Mouse (Mus musculus) neural tube, embryonic 12.5 days (tissue): ENCODE results near the gene Pex11b. TPM values are rescaled to one million over a fixed set of nuclear protein-coding genes. Genes with fewer than 3 reads are reported as not detected.
"Not testable (repeated sequence)": the region's sequence is repeated elsewhere in the genome, so short reads cannot be mapped to it uniquely, and the experiment has no call there.

Experiments
- ATAC-seq: fragments of 200-750 bp; cut with Nextera tagmentation; 2 replicates; pipeline ENCODE4 v1.8.0; 2017; ENCODE audit warnings: low read depth, mild to moderate bottlenecking, moderate TSS enrichment, moderate library complexity; ENCODE audit not compliant: low FRiP score
- H3K27ac ChIP-seq: fragments of 300-500 bp; sonication (generic); 2 replicates; pipeline ENCODE4 v1.5.1; 2016
- H3K27me3 ChIP-seq: fragments of 300-500 bp; sonication (generic); replicated peaks from 2 replicates; pipeline ENCODE4 v1.6.1; 2016; ENCODE audit warnings: mild to moderate bottlenecking
- H3K36me3 ChIP-seq: fragments of 300-500 bp; sonication (generic); 2 replicates; pipeline ENCODE4 v1.6.1; 2016; ENCODE audit warnings: mild to moderate bottlenecking
- H3K4me1 ChIP-seq: fragments of 300-500 bp; sonication (generic); 2 replicates; pipeline ENCODE4 v1.6.1; 2016
- H3K4me2 ChIP-seq: fragments of 300-500 bp; sonication (generic); replicated peaks from 2 replicates; pipeline ENCODE4 v1.6.1; 2016; ENCODE audit warnings: mild to moderate bottlenecking
- H3K4me3 ChIP-seq: fragments of 300-500 bp; sonication (generic); 2 replicates; pipeline ENCODE4 v1.5.1; 2016
- H3K9ac ChIP-seq: fragments of 300-500 bp; sonication (generic); 2 replicates; pipeline ENCODE4 v1.6.1; 2016; ENCODE audit warnings: mild to moderate bottlenecking
- H3K9me3 ChIP-seq: fragments of 300-500 bp; sonication (generic); 2 replicates; pipeline ENCODE4 v1.6.1; 2016; ENCODE audit warnings: mild to moderate bottlenecking
- WGBS: fragments of 180-500 bp; shearing (Covaris S2); methylation state at CpG from one replicate; pipeline ENCODE4 v1.1.7; 2016; 5-methylcytosine and 5-hydroxymethylcytosine counted together
- polyA plus RNA-seq: library from polyadenylated mRNA; unstranded; fragments of >200 nt; fragmentation: Nextera tagmentation; extraction: Ambion mirVana; gene quantifications from 2 replicates; pipeline ENCODE4 v1.2.1, GENCODE M21; 2016

Pex11b gene
- polyA plus RNA-seq, 1 experiment from 2014 or later: 43.9 TPM

GRCm38 (mm10) chr3:96599411-96599810, 35.8 kb upstream of the Pex11b start:
- 0 out of 2 replicates have a peak, but pooled peaks cover 6% of the 10 kb centered on the region for H3K36me3 ChIP-seq
- H3K4me2 ChIP-seq: peak overlapping the region; percentile 93; the same call in 1 of the 2 replicates
- no peak overlapping the region for H3K27ac ChIP-seq
- H3K4me3 ChIP-seq: no peak overlapping the region
- no peak for ATAC-seq
- peaks cover 74% of the 10 kb centered on the region for H3K4me1 ChIP-seq
- H3K9me3 ChIP-seq: no peaks in the 10 kb centered on the region
- H3K9ac ChIP-seq: no peak overlapping the region
- H3K27me3 ChIP-seq: peaks cover 27% of the 10 kb centered on the region
- WGBS: 81% methylated on average over 3 of the region's 3 CpGs

DNA sequence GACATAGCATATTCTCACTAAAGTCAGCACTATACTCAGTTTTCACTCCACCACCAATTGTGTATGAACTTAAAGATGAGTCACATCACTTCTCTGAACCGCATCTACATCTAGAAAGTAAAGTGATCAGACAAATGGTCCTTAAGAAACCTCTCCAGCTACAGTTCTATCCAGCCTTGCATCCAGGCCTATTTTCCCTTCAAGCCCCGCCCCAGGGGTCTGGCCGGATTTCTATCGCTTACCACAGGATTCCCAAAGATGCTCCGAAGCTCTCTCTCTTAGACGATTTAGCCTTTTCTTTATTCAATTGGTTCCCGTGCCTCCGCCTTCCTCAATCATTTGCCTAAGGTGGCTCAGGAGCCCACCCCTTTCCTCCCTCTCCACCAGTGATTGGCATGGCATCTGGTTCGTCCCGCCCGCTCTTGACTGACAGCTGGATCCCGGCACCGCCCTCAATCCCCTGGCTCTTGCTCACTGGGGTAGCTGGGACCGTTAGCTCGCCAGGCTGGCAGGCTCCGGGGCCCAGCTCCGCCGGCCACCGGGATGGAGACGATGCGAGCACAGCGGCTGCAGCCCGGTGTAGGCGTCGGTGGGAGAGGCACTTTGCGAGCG, 34.4 kb upstream of the Pex11b start, which contains the start of gene Lix1l:
TSS of gene Lix1l (plus strand) at position 511 of the 612 bp plus-strand sequence.
- H3K27me3 ChIP-seq: peaks cover 17% of the 10 kb centered on the region
- peaks cover 6% of the 10 kb centered on the region; the same call in 1 of the 2 replicates for H3K36me3 ChIP-seq
- H3K9ac ChIP-seq: peak within 1 kb of the TSS; percentile 95
- peak within 1 kb of the TSS; percentile 91 for H3K27ac ChIP-seq
- peak within 1 kb of the TSS; percentile 76 for H3K4me2 ChIP-seq
- peaks cover 82% of the 10 kb centered on the region for H3K4me1 ChIP-seq
- no peaks in the 10 kb centered on the region for H3K9me3 ChIP-seq
- 2% methylated on average over 27 of the region's 27 CpGs for WGBS
- ATAC-seq: peak; percentile 93
- peak within 1 kb of the TSS; percentile 86 for H3K4me3 ChIP-seq

GRCm38 (mm10) chr3:96601251-96601787, 33.9 kb upstream of the Pex11b start:
- no peaks in the 10 kb centered on the region for H3K9me3 ChIP-seq
- WGBS: 1% methylated on average over 38 of the region's 40 CpGs
- H3K4me3 ChIP-seq: peak overlapping the region; percentile 86
- H3K27me3 ChIP-seq: peaks cover 11% of the 10 kb centered on the region
- H3K27ac ChIP-seq: peak overlapping the region; percentile 91
- peak overlapping the region; percentile 95 for H3K9ac ChIP-seq
- H3K36me3 ChIP-seq: peaks cover 8% of the 10 kb centered on the region; the same call in 1 of the 2 replicates
- ATAC-seq: peak; percentile 73
- peak overlapping the region; percentile 76 for H3K4me2 ChIP-seq
- peaks cover 76% of the 10 kb centered on the region for H3K4me1 ChIP-seq

GRCm38 (mm10) chr3:96601941-96602703, 33.1 kb upstream of the Pex11b start:
- Histone ChIP-seq H3K4me1 (peaks cover 68% of the 10 kb centered on the region), H3K27ac (peak overlapping the region; percentile 51; the same call in 1 of the 2 replicates), H3K4me2 (peak overlapping the region; percentile 76), H3K4me3 (peak overlapping the region; percentile 86), H3K9ac (peak overlapping the region; percentile 95), H3K36me3 (peaks cover 8% of the 10 kb centered on the region; the same call in 1 of the 2 replicates), H3K27me3 (peaks cover 7% of the 10 kb centered on the region; the same call in 1 of the 2 replicates), H3K9me3 (no peaks in the 10 kb centered on the region)
- 29% methylated on average over 10 of the region's 10 CpGs for WGBS
- no peak for ATAC-seq

DNA sequence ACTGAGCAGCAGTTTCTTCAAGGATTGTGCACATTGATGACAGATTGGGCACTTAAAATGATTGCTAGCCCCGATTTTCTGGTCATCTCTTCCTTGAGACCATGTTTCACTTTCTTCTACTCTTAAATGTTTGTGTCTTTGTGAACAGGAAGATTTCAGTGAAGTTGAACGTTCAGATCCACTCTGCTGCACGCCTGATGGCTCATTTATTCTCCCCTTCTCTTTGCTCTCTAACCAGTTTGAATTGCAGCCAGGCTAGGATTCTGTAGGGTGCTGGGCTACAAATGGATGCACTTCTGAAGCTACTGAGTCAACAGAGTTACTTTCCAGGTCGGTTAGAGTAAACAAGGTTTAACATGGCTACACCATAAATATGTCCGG, 32.5 kb upstream of the Pex11b start:
- no peak for ATAC-seq
- peak overlapping the region; percentile 86 for H3K4me3 ChIP-seq
- peaks cover 8% of the 10 kb centered on the region; the same call in 1 of the 2 replicates for H3K36me3 ChIP-seq
- H3K9me3 ChIP-seq: no peaks in the 10 kb centered on the region
- peak overlapping the region; percentile 76 for H3K4me2 ChIP-seq
- peaks cover 63% of the 10 kb centered on the region for H3K4me1 ChIP-seq
- WGBS: 36% methylated on average over 5 of the region's 5 CpGs
- H3K27me3 ChIP-seq: peaks cover 7% of the 10 kb centered on the region; the same call in 1 of the 2 replicates
- H3K9ac ChIP-seq: peak overlapping the region; percentile 95
- peak overlapping the region; percentile 51 for H3K27ac ChIP-seq

DNA sequence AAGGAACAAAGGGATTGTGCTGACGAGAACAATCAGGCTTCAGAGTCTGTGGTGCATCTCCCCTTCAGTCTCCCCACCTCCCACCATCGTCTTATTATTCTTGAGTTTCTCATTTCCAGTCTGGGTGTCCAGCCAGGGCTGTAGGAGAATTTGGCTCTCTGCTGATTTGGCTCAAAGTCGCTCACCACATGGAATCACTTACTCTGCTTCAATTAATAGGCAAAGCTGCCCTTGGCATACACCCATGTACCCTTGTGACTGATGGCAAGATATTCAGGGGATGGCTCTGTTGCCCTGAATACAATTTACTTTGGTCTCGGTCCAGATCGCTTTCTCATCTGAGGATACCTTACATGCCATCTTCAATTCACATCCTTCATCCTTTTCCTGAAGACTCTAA, 31.9 kb upstream of the Pex11b start:
- 58% methylated on average over 5 of the region's 5 CpGs for WGBS
- Histone ChIP-seq H3K27ac (no peak overlapping the region), H3K36me3 (peaks cover 8% of the 10 kb centered on the region; the same call in 1 of the 2 replicates), H3K4me2 (peak overlapping the region; percentile 76), H3K9me3 (no peaks in the 10 kb centered on the region), H3K9ac (peak overlapping the region; percentile 95), H3K4me1 (peaks cover 57% of the 10 kb centered on the region), H3K27me3 (peaks cover 7% of the 10 kb centered on the region; the same call in 1 of the 2 replicates), H3K4me3 (peak overlapping the region; percentile 86; the same call in 1 of the 2 replicates)
- ATAC-seq: no peak

DNA sequence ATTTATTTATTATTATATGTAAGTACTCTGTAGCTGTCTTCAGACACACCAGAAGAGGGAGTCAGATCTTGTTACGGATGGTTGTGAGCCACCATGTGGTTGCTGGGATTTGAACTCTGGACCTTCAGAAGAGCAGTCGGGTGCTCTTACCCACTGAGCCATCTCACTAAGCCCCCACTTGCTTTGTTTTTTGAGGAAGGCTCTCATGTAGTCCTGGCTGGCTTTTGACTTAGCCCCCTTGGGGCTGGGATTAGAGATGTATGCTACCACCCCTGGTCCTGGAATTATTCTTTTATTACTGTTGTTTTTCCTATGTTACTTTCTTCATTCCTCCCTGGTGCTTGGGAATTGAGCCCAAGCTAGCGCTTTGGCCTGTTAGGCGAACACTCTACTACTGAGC, 29.2 kb upstream of the Pex11b start:
- WGBS: 92% methylated on average over 4 of the region's 4 CpGs
- not testable (repeated sequence) for H3K4me2 ChIP-seq, ATAC-seq, H3K9ac ChIP-seq, H3K9me3 ChIP-seq, H3K27ac ChIP-seq, H3K4me3 ChIP-seq, H3K36me3 ChIP-seq, H3K27me3 ChIP-seq
- H3K4me1 ChIP-seq: peaks cover 39% of the 10 kb centered on the region

DNA sequence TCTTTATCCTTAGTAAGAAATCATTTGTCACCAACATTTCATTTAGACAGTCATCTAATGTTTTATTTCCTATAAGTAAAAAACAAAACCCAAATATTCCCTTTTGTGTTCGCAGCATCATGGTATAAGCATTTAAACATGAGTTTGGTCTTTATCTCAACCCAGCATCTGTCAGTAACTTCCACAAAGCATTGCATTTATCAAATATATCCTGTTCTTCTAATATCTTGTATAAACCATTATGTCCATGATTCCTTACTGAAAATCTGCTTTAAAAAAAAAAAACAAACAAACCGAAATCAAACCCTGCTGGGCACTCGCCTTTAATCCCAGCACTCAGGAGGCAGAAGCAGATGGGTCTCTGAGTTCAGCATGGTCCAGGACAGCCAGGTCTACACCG, 28.6 kb upstream of the Pex11b start:
- H3K36me3 ChIP-seq: peaks cover 8% of the 10 kb centered on the region; the same call in 1 of the 2 replicates
- no peak overlapping the region for H3K9ac ChIP-seq
- H3K9me3 ChIP-seq: no peaks in the 10 kb centered on the region
- no peak overlapping the region for H3K27ac ChIP-seq
- peaks cover 39% of the 10 kb centered on the region for H3K4me1 ChIP-seq
- ATAC-seq: no peak
- WGBS: 84% methylated on average over 4 of the region's 4 CpGs
- no peak overlapping the region for H3K4me3 ChIP-seq
- no peak overlapping the region for H3K4me2 ChIP-seq
- no peaks in the 10 kb centered on the region for H3K27me3 ChIP-seq

GRCm38 (mm10) chr3:96617941-96618340, 17.2 kb upstream of the Pex11b start:
- no peaks in the 10 kb centered on the region for H3K9me3 ChIP-seq
- H3K4me1 ChIP-seq: no peaks in the 10 kb centered on the region
- H3K27me3 ChIP-seq: no peaks in the 10 kb centered on the region
- 90% methylated on average over 3 of the region's 3 CpGs for WGBS
- H3K4me2 ChIP-seq: no peak overlapping the region
- H3K36me3 ChIP-seq: peaks cover 75% of the 10 kb centered on the region
- H3K9ac ChIP-seq: no peak overlapping the region
- no peak for ATAC-seq
- H3K4me3 ChIP-seq: no peak overlapping the region
- H3K27ac ChIP-seq: no peak overlapping the region

DNA sequence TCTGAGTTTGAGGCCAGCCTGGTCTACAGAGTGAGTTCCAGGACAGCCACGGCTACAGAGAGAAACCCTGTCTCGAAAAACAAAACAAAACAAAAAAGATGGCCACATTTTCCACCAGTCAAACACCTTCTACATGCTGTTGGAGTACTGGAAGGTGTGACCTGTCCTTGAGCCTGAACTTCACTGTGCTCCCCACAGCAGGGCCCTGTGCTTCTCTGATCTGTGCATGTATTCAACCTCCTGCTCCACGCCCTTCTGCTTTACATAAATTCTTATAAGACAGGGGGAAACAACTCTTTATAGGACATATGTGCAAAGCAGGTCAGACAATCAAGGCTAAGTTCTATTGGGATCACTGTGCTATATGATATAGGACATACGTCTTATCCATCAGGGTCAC, 12.0 kb upstream of the Pex11b start:
- H3K4me2 ChIP-seq: no peak overlapping the region
- H3K9ac ChIP-seq: no peak overlapping the region
- H3K4me3 ChIP-seq: no peak overlapping the region
- no peaks in the 10 kb centered on the region for H3K27me3 ChIP-seq
- no peak for ATAC-seq
- no peaks in the 10 kb centered on the region for H3K9me3 ChIP-seq
- WGBS: 92% methylated on average over 4 of the region's 4 CpGs
- no peaks in the 10 kb centered on the region for H3K4me1 ChIP-seq
- H3K36me3 ChIP-seq: peaks cover 67% of the 10 kb centered on the region
- H3K27ac ChIP-seq: no peak overlapping the region

GRCm38 (mm10) chr3:96629729-96630600, 5.2 kb upstream of the Pex11b start, which contains the start of gene Rbm8a:
TSS of gene Rbm8a (plus strand) at chr3:96629933.
- Histone ChIP-seq H3K36me3 (peaks cover 32% of the 10 kb centered on the region), H3K4me1 (peaks cover 12% of the 10 kb centered on the region), H3K9ac (peak within 1 kb of the TSS; percentile 79), H3K4me2 (peak within 1 kb of the TSS; percentile 86), H3K9me3 (no peaks in the 10 kb centered on the region), H3K27ac (no peak within 1 kb of the TSS), H3K4me3 (peak within 1 kb of the TSS; percentile 64), H3K27me3 (no peaks in the 10 kb centered on the region)
- WGBS: 1% methylated on average over 48 of the region's 48 CpGs
- ATAC-seq: peak; percentile 95
